Mouse (Mus musculus): ENCODE results near the gene Nek8.
A peak's percentile ranks its signal among the peaks of the same experiment; 100 is the strongest.
"Not testable (repeated sequence)": the region's sequence is repeated elsewhere in the genome, so short reads cannot be mapped to it uniquely, and the experiment has no call there.

The Nek8 gene

DNA sequence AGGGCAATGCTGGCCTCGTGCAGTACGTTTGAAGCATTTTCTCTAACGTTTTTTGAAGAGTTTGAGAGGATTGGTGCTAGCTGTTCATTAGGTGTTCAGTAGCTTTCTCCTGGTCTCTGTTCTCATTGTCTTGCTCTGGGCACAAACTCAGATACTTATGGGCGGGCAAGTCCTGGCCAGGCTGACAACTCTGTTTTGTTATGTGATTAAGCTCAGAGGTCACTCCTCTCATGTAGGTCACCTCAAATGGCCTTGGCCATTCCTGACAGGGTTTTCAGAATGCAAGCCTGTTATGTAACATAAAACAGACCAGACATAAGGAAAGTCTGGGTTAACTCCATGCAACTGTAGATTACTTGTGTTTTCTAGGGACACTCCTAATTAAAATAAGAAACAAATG lies 38.9 kb downstream of the Nek8 start:
- DNase-seq: no peak

DNA sequence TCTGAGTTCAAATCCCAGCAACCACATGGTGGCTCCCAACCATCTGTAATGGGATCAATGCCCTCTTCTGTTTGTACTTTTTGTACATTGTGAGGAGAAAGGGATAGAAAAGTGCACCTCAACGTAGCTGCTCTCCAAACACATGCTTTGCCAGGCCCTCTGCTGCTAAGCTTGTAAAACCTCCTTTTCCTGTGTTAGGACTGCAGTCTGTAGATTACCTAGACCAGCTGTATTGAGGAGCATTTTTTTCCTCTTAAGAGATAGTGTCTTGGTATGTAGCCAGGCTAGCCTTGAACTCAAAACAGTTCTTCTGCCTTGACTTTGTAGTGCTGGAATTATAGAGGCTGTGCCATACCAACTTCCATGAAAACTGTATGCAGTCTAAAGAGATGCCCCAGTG lies 40.3 kb downstream of the Nek8 start:
- DNase-seq: no peak

DNA sequence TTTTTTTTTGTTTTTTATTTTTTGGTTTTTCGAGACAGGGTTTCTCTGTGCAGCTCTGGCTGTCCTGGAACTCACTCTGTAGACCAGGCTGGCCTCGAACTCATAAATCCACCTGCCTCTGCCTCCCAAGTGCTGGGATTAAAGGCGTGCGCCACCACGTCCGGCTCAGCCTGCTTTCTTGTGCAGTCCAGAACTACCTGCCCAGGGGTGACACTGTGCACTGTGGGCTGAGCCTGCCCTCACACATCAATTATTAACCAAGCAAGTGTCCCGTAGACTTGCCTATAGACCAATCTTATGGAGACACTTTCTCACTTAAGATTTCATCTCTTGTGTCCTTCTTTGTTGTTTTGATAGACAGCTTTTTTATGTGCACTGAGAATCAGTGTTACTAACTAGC lies 41.2 kb downstream of the Nek8 start:
- DNase-seq: not testable (repeated sequence)

DNA sequence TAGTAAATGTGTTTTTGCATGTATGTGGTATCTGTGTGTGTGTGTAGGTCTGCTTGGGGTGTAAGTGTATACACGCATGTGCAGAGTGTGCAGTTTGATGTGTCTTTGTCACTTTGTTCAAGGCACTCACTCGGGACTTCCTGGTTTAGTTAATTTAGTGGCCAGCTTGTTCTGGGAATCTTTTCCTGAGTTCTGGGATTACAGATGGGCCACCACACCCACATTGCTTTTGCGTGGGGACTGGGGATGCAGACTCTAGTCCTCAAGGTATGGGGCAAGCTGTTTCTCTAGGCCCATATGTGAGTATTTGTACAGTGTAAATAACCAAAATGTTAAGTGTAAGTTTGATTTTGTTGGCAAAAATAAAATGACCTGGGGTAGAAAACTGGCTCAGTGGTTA lies 42.1 kb downstream of the Nek8 start:
- DNase-seq: no peak

DNA sequence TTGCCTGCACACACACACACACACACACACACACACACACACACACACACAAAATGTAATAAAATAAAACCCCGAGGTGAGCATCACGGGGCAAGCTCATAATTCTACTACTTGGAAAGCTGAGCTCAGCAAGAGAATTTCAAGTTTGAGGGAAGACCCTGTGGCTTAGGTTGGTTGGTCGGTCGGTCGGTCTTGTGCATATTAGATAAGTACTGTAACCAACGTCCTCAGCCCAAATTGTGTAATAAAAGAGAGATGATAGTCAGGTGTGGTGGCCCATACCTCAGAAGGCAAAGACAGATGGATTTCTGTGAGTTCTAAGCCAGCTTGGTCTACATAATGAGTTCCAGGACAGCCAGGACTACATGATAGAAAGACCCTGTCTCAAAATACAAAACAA lies 42.6 kb downstream of the Nek8 start:
- no peak for DNase-seq

DNA sequence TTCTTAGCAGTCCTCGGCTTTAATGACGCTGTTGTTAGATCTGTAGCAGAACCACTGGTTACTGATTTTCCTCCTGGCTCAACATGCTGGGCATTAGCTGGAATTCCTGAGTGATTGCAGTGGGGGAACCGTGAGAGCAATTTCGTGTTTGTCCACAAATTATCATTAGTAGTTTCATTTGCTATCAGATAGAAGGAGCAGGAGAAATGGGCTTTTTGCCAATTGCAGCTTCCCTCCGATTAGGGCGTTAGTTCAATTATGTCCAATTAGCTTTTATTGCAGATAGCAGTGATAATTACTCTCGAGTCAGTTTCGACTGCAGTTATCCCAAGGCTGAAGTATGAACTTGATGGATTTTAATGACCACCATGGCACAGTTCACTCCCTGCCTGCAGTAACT lies 47.0 kb downstream of the Nek8 start:
- DNase-seq: no peak

DNA sequence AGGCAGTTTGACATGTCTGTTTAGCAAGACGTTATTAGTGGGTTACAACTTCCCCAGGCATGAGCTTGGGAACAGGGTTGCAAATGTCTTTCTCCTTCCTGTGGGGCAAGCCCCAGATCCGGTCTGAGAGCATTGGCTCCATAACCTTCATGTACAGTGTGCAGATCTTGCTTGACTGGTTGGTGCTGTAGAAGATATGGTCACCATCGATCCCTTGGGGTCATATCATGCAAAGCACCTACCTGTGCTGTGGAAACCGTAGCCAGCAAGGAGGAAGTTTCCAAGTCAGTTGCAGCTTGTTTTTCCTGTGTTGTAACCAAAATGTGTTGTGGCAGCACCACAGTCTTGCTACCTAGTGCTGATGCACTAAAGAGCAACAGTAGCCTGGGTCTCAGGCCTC lies 49.7 kb downstream of the Nek8 start:
- no peak for DNase-seq

DNA sequence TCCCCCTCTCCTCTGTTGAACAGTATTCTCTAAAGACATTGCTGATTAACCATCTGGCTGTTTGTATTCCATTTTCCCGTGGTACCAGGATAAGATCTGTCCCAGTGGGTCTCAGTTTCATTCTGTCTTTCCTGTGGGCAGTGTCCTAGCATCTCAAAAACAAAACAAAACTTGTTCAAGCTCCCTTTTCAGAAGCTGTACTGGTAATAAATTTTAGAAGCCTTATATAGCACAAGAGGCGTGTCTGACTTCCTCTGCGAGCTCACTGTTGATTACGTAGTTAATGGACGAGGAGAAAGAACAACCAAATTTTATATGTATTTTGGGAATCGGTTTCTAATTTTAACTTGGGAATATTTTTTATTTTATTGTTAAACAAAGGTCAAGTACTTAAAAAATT lies 50.8 kb downstream of the Nek8 start:
- DNase-seq: no peak

DNA sequence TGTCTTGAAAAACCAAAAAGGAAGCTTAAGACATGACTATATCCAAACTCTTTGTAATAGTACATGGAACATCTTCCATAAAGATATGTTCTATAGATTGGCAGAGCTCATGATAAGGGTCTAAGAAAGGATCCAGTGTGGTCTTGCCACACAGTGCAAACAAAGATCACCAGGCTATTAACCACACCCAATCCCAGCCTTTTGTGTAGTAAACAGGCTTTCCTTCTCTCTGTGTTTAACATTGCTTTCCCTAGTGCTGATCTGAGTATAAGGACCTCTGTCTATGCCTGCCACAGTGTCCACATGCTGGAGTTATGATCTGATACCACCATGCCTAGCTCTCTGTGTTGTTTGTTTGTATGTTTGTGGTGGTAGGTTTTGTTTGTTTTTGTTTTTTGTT lies 52.7 kb downstream of the Nek8 start:
- DNase-seq: no peak

DNA sequence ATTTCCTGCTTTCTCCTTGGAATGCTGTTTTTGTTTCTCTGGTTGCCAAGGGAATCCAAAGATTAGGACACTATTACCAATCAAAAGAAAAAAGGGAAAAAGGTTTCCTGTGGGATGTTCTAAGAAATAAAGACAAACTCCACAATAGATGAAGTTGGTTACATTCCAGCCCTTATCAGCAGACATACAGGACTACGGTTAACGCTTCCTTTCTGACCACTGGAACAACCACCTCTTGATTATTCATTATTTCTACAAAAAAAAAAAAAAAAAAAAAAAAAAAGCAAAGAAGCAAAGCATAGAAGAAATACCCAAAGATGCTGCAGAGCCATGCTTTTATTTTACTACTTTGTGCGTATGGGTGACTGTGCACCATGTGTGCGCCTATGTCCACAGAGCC lies 53.7 kb downstream of the Nek8 start:
- no peak for DNase-seq

DNA sequence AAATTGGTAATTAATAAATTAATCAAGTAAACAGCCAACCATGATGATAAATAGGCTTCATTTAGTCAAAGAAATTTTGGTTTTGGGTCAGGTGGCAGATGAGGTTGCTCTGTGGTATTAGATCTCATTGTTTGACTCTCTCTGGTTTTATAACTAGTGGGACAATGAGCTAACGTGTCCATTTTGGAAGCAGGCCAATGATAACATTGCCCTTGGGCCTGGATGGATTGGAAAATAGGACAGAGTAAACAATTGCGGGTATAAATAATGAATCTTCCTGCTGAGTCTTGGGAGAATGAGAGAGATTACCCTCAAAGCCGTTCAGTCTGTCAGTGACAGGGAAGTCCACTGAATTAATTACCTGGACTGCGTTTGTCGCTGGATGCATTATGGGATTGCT lies 55.3 kb downstream of the Nek8 start:
- no peak for DNase-seq

DNA sequence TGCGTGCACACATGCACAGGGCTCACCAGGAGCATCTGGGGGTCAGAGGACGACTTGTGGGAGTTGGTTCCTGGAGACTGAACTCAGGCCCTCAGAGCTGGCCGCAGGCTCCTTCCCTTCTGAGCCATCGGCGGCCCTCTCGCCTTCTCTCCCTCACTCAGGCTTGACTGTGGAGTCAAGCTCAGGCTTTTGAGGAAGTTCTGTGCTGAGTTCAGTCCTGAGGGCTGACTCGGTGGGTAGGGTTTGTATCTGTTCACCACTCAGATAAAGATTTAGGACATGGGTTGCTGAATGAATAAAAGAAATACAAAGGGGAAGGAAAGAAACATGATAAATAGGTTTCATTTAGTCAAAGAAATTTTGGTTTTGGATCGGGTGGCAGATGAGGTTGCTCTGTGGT lies 56.6 kb downstream of the Nek8 start:
- DNase-seq: peak; percentile 31

DNA sequence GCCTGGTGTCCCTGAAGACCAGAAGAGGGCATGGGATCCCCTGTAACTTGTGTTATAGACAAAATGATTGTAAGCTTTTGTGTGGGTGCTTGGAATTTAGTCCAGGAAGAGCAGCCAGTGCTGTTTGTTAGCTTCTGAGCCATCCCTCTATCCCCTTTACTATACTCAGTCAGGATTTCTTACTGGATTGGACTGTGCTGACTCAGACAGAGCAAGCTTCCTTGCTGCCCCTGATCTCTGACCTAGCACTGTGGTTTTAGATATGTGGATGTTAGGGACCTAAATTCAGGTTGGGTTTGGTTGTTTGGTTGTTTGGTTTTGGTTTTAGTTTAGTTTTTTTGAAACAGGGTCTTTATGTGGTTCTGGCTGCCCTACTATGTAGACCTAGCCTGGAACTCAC lies 58.0 kb downstream of the Nek8 start:
- no peak for DNase-seq

DNA sequence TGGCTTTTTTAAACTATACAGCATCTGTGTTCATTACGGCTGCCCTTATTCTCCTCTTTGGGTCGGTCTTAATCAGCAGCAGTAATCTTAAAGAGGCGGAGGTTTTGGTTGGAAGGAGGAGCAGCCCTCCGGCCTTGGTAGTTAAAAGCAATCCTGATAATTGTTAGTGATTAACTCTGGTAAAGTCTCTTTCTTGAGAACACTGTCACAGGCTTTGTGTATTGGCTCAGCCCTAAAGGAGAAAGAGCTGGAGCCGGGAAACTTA lies 60.4 kb downstream of the Nek8 start:
- DNase-seq: no peak

Measured in liver (tissue).